Mouse (Mus musculus): ENCODE data around the gene Parm1.

- TF ChIP-seq POLR2A (IDR thresholded peaks at IDR 0.05; ENCODE audit: borderline replicate concordance, extremely low read depth, low read depth, low read length) = no peak
- no peak for TF ChIP-seq CTCF (IDR thresholded peaks at IDR 0.05; ENCODE audit: insufficient read depth, low read length)
Measured at GRCm38 (mm10) chr5:91518946-91519345, 1.5 kb downstream of the Parm1 start.
